Mouse (Mus musculus): ENCODE results near the gene Atp8a2.

Gene Atp8a2

DNA sequence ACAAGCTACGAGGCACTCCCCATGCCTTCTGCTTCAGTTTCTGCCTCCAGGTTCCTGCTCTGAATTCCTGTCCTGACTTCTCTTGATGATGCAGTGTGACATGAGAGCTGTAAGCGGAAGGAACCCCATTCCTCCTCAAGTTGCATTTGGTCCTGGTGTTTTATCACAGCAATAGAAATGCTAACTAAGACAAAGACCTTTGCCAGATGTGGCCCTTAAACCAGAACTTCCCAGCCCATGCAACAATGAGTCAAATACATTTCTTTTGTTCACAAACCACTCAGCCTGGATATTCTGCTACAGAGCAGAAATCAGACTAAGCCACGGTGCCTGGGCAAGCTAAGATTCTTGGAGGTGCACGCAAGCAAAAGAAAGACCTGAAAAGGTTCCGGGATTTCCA is 268.2 kb downstream of the Atp8a2 start:
- in situ Hi-C loops (cut with MboI, MseI) = no loop called here

DNA sequence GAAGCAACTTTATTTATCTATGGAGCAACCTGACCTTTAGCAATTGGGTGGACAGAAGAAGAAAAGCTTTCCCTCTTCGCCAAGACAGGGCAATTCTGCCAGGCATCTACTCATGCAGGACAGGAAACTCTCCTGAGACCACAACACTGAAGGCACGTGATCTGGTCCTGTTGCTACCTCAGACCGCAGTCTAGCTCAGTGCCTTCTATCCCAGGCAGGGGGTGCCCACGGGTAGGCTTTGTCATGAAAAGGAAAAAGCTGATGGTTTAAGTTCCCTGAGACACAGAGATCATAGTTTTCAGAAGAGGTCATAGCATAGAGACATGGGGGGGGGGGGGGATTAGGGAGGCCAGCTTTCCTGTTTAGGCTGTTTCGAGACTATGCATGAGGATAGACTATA is 269.2 kb downstream of the Atp8a2 start:
- in situ Hi-C loops (cut with MboI, MseI) = no loop called here

DNA sequence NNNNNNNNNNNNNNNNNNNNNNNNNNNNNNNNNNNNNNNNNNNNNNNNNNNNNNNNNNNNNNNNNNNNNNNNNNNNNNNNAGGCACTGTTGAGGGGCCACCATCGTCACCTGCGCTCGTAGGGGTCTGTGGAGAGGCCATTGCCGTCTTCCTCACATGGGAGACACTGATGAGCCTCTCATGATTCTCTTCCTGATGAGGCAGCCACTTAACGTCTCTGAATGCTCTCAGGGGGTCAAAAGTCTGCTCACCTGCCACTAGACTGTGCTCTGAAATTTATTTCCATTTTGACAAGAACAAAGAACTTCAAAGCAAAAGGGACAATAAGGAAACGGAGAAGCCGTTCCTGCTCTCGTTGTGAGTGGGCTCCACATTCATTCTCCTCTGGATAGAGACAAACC is 277.1 kb downstream of the Atp8a2 start:
- in situ Hi-C loops (cut with MboI, MseI) = no loop called here

GRCm38 (mm10) chr14:59903484-59904130 is 293.4 kb downstream of the Atp8a2 start:
- in situ Hi-C loops (cut with MboI, MseI) = no loop called here

DNA sequence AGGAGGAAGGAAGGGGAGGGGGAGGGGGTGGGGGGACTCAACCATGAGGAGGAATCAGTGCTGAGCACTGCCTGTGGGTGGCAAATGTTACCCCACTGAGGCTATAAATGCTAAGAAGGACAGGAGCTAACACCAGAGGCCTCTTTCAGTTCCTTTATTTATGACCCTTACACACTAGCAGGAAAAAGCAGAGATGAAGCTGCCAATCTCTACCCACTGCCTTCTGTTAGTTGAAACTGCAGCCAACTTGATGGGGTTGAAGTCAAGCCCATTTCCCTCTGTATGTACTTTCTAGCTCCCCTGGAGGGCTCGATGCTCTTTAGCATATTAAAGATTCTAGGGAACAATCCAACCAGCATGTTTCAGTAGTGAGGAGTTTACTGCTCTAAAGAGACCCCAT is 303.0 kb downstream of the Atp8a2 start:
- in situ Hi-C loops (cut with MboI, MseI) = no loop called here

GRCm38 (mm10) chr14:59892084-59892483 is 304.9 kb downstream of the Atp8a2 start:
- in situ Hi-C loops (cut with MboI, MseI) = no loop called here

GRCm38 (mm10) chr14:59891491-59891890 is 305.5 kb downstream of the Atp8a2 start:
- in situ Hi-C loops (cut with MboI, MseI) = no loop called here

GRCm38 (mm10) chr14:59890818-59891217 is 306.2 kb downstream of the Atp8a2 start:
- in situ Hi-C loops (cut with MboI, MseI) = no loop called here

DNA sequence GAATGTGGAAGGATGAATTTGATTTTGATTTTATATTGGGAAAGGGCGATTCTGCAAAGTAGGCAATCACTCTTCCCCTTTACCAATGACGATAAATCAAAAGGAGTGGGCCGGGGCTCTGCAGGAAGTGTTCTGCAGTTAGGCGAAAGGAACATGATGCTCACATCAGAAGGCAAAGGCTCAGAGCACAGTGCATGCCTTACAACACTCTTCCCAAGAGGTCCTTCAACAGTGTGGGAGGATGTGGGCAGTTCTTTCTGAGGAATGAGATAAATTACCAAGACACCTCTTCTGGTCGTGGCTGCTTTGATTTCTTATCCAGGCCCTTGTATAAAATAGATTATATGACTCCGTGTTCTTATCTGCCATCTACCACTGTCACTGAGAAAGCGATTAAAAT is 306.9 kb downstream of the Atp8a2 start:
- in situ Hi-C loops (cut with MboI, MseI) = no loop called here

- in situ Hi-C loops (cut with MboI, MseI) = no loop called here
Measured at GRCm38 (mm10) chr14:59888446-59888845, 308.5 kb downstream of the Atp8a2 start.

DNA sequence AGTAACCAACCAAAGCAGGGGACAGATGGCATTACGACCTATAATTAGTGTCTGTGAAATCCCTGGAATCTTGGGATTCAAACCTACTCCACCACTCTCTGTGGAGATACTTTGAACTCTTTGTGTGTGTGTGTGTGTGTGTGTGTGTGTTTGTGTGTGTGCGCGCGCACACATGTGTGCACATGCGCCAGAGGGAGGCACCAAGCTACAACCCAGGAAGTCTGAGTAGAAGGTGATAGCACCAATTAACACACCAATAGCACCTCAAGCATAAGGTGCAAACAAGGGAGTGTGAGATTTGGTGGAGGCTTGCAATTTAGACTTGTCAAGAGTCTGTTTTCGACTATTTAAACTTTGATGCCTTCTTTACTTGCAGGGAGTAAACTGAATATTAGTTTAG is 308.9 kb downstream of the Atp8a2 start:
- in situ Hi-C loops (cut with MboI, MseI) = no loop called here

GRCm38 (mm10) chr14:59887061-59887861 is 309.7 kb downstream of the Atp8a2 start:
- in situ Hi-C loops (cut with MboI, MseI) = no loop called here

DNA sequence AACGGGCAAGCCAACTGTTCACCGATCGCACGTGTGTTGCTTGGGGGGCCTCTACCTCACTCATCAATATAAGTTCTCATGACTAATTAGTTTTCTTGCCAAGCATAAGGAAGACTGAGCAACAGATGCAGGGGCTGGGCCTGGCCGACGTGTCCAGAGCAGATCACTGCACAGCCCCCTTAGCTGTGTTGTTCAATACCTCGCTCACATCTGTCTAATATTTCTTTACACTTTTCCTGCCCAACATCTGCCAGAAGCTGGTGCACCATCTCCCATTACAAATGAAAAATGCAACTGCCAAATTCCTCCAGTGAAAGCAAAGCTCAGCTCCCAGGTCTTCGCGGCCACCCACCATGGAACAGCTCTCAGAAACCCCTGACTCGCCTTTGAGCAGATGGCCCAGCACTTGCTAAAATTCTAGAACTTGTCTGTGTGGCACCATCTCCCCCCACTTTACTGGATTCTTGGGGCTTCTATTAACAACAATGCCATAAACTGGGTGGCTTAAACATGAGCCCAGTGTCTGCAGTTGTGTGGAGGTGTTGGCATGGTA is 313.4 kb downstream of the Atp8a2 start:
- in situ Hi-C loops (cut with MboI, MseI) = no loop called here

DNA sequence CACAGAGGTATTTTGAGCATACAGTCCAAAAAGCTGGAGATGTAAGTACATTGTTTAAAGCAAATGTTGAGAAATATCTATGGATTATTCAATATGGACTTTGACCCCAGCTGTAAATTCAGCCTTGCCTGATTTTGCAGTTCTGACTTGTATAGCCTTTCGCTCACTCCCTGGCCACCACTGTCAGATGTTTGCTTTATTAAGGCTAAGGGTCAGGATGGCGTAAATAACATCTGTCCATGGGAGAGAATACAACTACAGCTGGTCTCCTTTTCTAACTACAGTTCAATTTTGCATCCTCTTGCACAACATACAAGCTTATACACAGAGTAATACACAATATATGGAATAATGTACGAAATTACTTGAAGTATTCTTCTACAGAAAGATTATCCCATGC is 316.1 kb downstream of the Atp8a2 start:
- in situ Hi-C loops (cut with MboI, MseI) = no loop called here

GRCm38 (mm10) chr14:59878248-59878647 is 318.7 kb downstream of the Atp8a2 start:
- in situ Hi-C loops (cut with MboI, MseI) = no loop called here

GRCm38 (mm10) chr14:59876525-59876924 is 320.5 kb downstream of the Atp8a2 start:
- in situ Hi-C loops (cut with MboI, MseI) = no loop called here

- in situ Hi-C loops (cut with MboI, MseI) = no loop called here
Measured at GRCm38 (mm10) chr14:59868369-59868768, 328.6 kb downstream of the Atp8a2 start.

GRCm38 (mm10) chr14:59867749-59868148 is 329.2 kb downstream of the Atp8a2 start:
- in situ Hi-C loops (cut with MboI, MseI) = no loop called here

GRCm38 (mm10) chr14:59866001-59866400 is 331.0 kb downstream of the Atp8a2 start:
- in situ Hi-C loops (cut with MboI, MseI) = no loop called here

DNA sequence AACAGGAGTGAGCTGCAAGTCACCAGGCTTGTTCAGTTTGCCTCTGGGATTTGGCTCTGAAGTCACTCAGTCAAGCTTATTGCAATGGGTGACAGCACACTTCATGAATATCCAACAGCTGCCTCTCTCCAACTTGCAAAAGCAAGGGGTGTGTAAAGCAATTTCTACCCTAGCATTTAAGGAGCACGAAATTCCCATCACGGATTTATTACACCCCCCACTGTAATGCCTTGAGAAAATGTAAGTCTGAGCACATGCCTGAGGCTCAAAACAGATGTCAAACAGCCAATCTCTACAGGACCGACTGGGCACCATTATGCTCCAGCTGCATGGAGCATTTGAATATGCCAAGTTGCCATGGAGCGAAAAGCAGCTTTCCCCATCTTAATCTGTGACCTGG is 334.6 kb downstream of the Atp8a2 start:
- in situ Hi-C loops (cut with MboI, MseI) = no loop called here

DNA sequence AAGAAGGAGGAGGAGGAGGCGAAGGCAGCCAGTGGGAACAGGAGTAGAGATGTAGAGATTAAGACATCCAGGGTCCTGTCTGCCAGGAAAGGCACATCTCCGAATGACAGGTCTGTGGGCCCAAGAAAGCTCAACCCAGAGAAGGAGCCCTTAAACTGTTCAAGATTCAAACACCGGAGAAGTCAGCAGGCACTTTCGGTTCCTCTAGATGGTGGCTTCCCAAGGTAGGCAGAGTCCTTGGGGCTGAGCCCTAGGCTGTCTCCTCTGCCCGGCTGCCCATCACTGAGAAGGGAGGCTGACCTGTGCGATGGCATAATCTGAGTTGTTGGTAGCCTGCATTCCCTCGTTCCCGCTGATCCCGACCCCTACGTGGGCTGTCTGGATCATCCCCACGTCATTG is 337.1 kb downstream of the Atp8a2 start:
- in situ Hi-C loops (cut with MboI, MseI) = no loop called here

GRCm38 (mm10) chr14:59858501-59859225 is 338.3 kb downstream of the Atp8a2 start:
- in situ Hi-C loops (cut with MboI, MseI) = no loop called here
